Mouse (Mus musculus) adrenal gland, adult (tissue): ENCODE data around the gene Mif.
A peak's percentile ranks its signal among the peaks of the same experiment; 100 is the strongest.
"Not testable (repeated sequence)": the region's sequence is repeated elsewhere in the genome, so short reads cannot be mapped to it uniquely, and the experiment has no call there.

ENCODE experiments used
- DNase-seq, 2 experiments: peaks; one replicate each; pipeline ENCODE4 v3.0.0; 2022 to 2023; ENCODE audit warnings: low spot score in 1 of 2; ENCODE audit not compliant: inconsistent age in 2 of 2

Mif gene

GRCm38 (mm10) chr10:75859786-75860470, at the start of gene Mif:
Gene Mif (minus strand): TSS chr10:75860240.
- DNase-seq, result peak; percentile 91 to 96

- DNase-seq, result no peak
Observed at GRCm38 (mm10) chr10:75906882-75907281, 46.8 kb upstream of the Mif start.

GRCm38 (mm10) chr10:75904391-75904790, 44.4 kb upstream of the Mif start:
- no peak for DNase-seq

DNA sequence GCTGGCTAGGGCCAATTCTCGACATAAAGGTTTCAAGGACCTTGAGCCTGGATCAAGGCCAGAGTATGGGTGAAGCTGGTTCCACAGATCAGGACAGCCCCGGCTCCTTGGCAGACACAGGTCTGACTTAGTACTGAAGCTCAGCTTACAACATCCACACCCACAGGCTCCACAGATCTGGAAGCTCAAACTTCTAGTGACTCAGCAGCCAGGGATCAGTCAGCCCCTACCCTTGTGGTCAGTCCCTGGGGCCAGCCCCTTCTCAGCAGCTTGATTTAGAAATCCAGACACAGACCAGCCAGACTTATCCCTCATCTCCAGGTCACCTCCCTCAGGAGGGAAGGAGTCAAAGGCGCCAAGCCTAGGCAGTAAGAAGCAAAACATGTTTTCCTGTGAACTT, 38.8 kb upstream of the Mif start:
- DNase-seq, result peak; percentile 85 to 90

DNA sequence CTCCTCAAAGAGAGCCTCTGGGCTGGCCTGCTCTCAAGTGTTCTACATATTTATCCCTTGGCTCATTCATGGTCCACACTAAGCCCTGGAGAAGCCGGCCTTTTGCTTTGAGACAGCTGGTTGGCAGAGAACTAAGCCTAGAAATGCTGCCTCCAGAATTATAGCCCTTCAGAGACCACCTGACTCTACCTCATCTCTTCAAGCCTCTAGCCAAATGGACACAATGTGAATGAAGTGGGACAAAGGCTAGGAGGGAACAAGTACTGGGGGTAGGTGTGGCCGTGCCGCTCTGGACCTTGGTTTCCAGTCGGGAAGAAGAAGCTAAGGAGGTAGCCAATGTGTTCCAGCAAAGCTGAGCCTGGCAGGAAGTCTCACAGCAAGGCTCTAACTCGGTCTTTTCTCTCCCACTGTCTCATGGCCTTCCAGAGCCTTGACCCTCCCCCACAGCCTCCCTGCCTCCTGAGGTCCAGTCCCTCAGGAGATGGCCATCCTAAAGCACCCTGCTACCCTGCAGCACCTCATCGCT, 38.1 kb upstream of the Mif start:
- DNase-seq, result peak; percentile 34 to 61

DNA sequence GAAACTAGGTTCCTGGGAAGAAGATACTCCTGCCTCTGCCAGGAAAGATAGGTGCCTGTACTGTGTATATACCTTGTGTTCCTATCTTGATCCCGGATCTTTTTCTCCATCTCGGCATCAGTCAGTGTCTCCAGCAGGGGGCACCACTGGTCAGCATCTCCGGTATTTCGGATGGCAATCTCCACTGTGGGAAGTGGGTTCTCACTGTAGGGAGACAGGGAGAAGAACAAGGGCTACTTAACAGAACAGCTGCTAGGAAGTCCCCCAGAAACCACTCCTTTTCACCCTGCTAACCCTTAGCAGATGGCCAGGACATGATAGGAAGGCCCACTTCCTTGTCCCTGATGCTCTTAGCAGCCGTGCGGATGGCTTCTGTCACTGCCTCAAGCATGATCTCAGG, 37.3 kb upstream of the Mif start:
- DNase-seq, result peak; percentile 73 to 91

GRCm38 (mm10) chr10:75896208-75896607, 36.2 kb upstream of the Mif start:
- no peak for DNase-seq

DNA sequence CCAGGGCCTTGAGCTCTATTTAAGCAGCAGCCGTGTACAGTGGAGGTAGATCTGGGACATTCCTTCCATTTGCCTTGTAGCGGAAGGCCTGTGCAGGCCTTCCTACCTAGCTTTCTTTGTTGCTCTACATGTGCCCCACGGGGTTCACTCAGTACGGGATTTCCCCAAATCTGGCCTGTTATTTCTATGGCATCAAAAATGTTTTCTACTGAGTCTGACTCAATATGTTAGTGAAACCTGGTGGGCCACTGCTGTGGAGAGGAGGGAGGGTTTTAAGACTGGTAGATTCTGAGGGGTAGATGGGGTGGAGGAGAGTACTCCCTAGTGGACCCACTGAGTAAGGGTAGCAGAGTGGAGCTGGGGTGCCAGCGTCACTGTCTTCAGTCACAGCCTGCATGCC, 35.7 kb upstream of the Mif start:
- no peak for DNase-seq

DNA sequence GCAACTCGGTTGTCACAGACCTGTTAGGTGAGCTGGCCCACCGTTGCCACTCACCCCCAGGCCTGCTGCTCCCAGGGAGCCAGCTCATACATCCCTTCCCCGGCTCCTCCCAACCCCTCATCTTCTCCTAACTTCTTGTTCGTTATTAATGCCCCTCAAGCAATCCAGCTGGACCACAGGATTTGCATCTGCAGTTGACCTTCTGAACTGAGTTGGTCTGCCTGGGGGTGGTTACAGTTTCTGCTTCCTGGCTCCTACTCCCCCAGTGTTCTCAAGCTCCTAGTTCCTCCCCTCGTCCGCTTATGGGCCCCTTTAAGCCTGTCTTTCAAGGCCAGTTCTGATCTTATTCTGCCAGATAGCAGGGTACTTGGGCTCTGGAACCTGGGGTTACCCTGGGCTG, 34.6 kb upstream of the Mif start:
- no peak for DNase-seq

DNA sequence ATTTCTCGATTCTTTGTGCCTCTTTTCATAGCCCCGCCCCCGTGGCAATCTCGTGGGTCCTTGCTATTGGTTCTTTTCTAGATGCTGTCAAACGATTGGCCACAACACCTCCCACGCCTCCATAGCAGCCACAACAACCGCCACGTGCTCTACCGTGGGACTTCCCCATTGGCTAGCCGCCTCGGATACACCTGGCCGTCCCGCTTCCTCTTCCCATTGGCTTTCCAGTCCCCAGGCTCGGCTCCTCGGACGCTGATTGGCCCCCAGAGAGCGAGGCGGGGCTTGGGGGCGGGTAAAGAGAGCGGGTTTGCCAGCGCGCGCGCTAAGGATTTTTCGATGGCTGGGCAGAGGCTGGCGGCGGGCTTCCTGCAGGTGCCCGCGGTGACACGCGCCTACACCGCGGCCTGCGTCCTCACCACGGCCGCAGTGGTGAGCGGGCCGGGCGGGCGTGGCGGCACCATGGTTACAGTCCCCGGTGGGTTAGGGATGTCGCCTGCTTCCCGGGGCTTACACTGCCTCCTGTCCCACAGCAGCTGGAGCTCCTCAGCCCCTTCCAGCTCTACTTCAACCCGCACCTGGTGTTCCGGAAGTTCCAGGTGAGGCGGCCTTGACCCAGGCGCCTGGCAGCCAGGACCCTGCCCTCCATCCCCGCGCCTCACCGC, 33.2 kb upstream of the Mif start, which contains the start of gene Derl3:
Gene Derl3 (plus strand): TSS at position 325 of the 662 bp plus-strand sequence.
- DNase-seq, result peak; percentile 95 to 97

GRCm38 (mm10) chr10:75889406-75890153, 29.5 kb upstream of the Mif start:
- no peak for DNase-seq

- DNase-seq, result not testable (repeated sequence)
Observed at GRCm38 (mm10) chr10:75887504-75887903, 27.5 kb upstream of the Mif start.

- no peak for DNase-seq
Observed at GRCm38 (mm10) chr10:75884742-75885141, 24.7 kb upstream of the Mif start.

GRCm38 (mm10) chr10:75883232-75883552, 23.2 kb upstream of the Mif start:
- DNase-seq, result peak; percentile 81 to 90

DNA sequence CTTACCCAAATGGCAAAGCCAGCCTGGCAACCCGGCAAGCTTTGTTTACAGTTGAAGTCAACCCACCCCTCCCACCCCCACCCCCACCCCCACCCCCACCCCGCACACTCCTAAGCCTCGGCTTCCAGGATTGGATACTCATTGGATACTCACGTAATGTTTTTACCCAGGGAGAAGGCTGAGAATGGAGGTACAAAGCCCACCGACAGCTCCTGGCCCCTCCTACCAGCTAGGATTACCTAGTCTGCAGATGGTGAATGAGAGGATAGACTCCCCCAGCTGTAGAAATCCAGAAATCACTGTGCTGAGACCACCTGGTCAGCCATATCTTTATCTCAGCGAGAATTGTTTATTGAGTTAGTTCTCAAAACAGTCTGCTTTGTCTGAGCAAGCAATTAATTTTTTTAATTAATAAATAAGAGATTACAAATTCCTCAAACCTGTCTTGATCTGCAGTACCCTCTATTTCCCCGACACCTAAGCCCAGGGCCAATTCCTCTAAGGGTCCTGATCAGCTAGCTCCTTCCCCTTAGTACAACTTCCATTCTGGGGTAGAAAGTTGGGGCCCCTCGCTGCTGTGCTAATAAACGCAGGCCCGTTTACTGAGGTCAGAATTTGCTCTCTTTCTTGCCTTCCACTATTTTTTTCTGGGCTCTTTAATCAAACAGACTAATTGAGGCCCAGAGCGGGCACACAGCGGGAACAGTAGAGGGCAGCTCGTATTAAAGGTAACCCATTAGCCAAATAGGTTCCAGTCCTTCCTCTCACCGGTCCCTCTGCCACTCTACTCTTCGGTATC, 22.6 kb upstream of the Mif start:
- DNase-seq, result no peak

DNA sequence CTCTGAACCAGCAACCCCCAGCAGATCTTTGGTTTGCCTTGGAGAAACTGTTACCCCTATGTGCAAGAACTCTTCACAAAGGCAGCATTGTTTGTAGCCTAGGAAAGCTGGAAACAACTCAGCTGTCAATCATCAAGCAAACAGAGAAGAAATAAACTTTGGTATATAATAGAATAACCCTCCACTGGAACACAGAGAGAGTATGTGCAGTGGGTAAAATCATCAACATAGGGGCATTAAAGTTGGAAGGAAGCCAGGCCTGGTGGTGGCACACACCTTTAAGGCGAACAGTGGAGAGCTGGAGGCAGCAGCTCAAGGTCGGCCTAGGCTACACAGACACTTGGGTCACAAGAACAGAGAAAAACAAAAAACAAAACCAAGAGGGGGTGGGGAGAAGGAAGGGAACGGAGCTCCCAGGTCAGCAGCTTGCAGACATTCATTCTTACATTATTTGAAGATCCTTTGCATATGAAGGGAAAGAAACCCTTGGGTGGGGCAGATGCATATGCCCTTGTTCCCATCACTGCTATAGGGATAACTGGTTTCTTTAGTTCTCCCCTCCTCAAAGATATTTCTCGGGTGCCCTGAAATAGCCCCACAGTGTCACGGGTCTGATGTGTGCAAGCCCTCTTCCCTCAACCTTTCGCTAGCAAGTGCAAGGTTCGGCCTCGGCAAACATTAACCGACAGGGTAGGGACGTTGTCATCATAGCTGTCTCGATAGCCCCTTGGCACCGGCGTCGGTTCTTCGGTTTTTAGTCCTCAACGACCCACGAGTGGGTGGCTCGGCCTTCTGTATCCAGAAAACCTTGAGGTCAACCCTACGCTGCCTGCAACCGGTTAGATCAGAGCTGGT, 21.8 kb upstream of the Mif start:
- DNase-seq, result no peak

- DNase-seq, result peak; percentile 74 to 84
Observed at GRCm38 (mm10) chr10:75880771-75881577, 20.9 kb upstream of the Mif start.

GRCm38 (mm10) chr10:75880351-75880750, 20.3 kb upstream of the Mif start:
- no peak for DNase-seq

DNA sequence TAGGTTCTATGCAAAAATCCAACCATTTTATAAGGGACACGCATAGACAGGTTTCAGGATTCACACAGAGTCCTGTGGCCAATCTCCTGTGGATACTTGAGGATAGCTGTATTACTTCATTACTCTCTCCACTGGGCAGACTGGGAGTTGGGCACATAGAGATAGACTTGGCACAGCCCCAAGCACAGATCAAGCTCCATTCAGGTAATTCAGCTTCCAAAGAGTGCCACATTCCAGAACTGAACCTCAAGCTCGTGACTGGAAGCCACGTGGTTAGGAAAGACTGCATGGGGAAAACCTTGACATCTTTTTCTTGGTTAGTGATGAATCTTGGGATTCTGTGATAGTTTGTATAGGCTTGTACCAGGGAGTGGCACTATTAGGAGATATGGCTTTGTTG, 18.8 kb upstream of the Mif start:
- DNase-seq, result no peak
